Mouse (Mus musculus) urinary bladder, postnatal 36 days (tissue): ENCODE data around the gene Plk3.

Source experiments
- DNase-seq, 2 experiments: peaks; one replicate each; pipeline ENCODE4 v3.0.0; 2022; ENCODE audit warnings: low spot score in 2 of 2, mixed read lengths in 1 of 2

Plk3 gene

GRCm38 (mm10) chr4:117120052-117120444 lies 13.7 kb downstream of the Plk3 start:
- no peak for DNase-seq

DNA sequence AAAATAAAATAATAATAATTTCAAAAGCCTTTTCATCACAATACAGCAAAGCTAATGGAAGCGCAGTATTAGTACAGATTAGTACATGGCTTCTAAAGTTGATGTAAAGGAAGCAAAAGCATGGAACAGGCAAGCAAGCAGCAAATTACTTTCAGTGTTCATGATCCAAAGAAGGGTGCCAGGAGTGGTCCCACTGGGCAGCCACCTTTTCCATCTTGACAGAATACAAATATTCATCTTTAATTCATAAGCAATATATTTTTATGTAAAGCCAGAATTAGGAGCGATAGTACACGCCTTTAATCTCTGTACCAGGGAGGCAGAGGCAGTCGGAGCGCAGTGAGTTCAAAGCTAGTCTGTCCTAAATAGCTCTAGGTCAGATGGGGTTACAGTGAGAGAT lies 14.1 kb downstream of the Plk3 start:
- DNase-seq = no peak

- DNase-seq = no peak
These were observed 15.8 kb downstream of the Plk3 start for GRCm38 (mm10) chr4:117117931-117118330.

DNA sequence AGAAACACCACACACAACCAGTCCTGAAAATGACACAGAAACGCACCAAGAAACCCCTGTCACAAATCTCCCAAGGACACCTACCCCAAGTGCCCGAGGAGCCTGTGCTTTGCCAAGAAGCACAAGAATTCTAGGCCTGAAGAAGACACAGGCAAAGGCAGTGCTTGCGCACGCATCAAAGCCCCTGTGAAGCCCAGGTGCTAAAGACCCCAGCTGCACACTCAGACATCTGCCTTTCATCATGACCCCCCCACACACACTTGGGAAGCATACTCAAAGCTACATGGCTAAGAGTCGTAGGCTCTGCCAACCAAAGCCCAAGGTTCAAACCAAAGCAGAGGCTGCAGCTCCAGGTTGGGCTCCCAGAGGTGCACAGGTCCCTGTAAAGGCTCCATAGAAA lies 18.2 kb downstream of the Plk3 start:
- no peak for DNase-seq

DNA sequence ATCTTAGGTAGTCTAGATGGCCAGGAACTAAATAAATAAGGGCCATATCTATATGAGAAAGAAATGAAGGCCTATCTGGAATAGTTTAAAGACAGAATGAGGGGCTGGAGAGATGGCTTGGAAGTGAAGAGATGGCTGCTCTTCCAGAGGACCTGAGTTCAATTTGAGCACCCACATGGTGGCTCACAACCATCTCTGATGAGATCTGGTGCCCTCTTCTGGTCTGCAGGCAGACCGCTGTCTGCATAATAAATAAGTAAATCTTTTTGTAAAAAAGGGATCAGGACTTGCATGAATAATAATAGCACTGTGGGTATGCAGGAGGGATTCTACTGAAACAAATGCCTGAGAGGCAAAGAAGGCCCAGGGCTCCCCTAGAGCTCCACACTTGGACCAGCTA lies 20.5 kb downstream of the Plk3 start:
- DNase-seq = no peak

GRCm38 (mm10) chr4:117110985-117111384 lies 22.8 kb downstream of the Plk3 start:
- no peak for DNase-seq

GRCm38 (mm10) chr4:117110249-117110648 lies 23.5 kb downstream of the Plk3 start:
- no peak for DNase-seq

DNA sequence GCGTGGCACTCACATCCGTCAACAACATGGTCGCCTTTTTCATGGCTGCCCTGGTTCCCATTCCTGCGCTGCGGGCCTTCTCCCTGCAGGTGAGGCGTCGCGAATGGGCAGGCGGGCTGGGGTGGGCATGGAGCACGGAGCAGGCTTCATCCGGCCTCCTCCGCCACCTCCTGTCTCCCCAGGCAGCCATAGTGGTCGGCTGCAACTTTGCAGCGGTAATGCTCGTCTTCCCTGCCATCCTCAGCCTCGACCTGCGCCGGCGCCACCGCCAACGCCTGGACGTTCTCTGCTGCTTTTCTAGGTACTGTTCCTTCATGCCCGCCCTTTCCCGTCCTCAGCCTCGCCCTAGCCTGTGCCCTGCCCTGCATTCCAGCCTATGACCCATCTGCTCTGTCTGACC lies 24.4 kb downstream of the Plk3 start:
- no peak for DNase-seq

- DNase-seq = no peak
These were observed 25.3 kb downstream of the Plk3 start for GRCm38 (mm10) chr4:117108524-117108849.

DNA sequence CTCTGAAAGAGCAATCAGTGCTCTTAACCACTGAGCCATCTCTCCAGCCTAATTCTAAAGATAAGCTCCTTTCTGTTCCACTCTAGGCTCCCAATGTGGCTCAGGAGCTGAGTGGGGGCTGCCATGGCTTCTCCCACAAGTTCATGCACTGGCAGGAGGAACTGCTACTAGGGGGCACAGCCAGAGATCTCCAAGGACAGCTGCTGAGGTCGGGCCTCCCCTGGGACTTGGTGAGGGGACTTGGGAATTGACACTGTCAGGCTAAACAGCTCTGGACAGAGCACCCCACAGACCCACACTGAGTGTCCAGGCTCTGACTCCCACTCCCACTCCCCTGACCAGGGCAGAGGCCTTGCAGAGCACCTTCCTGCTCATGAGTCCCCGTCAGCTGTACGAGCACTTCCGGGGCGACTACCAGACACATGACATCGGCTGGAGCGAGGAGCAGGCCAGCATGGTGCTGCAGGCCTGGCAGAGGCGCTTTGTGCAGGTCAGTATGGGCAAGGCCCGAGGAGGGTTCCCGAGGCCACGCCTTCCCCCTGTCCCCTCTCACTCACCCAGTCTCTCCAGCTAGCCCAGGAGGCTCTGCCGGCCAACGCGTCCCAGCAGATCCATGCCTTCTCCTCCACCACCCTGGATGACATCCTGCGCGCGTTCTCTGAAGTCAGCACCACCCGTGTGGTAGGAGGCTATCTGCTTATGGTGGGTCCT lies 25.8 kb downstream of the Plk3 start:
- no peak for DNase-seq

DNA sequence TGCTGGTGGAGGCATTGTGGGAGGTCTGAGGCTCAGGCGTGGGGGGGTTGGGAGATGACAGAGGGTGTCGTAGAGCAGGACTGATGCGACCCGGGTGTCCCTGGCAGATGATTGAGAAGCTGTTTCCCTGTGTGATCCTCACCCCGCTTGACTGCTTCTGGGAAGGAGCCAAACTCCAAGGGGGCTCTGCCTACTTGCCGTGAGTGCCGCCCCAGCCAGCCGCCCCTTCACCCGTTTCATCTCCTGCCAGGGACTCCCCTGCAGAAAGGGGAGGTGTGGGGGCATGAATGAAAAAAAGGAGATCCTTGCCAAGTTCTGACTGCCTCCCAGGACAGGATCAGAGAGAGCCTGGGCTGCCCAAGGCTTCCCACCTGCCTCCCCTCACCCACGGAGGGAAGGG lies 28.6 kb downstream of the Plk3 start:
- DNase-seq = no peak

GRCm38 (mm10) chr4:117104672-117105071 lies 29.1 kb downstream of the Plk3 start:
- no peak for DNase-seq

DNA sequence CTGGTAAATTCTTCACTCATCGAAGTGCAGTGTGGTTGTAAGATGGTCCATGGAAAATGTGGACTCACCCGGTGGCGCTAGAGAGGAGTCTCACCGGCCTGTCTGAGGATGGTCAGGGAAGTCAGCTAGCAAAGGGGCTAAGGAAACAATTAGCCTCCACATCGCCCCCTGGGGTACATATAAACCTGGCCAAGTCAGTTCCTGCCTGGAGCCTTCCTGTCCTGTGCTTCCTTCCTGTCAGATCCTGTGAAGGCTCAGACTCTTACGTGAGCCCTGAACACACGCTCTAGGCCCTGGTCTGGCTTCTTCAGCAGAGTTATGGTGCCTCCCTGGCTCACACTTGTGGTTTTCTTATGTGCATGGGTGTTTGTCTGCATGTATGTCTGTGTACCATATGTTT lies 32.5 kb downstream of the Plk3 start:
- no peak for DNase-seq

GRCm38 (mm10) chr4:117100036-117100435 lies 33.7 kb downstream of the Plk3 start:
- no peak for DNase-seq

DNA sequence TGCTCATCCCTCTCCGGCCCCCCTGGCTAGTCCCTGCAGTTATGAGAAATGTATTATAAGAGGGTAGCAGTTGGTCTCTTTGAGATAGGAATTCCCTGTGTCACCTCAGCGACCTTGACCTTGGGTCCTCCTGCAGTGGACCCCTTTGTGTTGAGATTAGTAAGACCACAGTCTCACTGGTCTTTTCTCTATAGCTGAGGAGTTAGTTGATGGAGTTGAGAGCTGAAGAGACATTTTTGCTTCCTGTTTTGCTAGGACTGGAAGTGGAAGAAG lies 35.1 kb downstream of the Plk3 start:
- DNase-seq = no peak

GRCm38 (mm10) chr4:117097969-117098763 lies 35.6 kb downstream of the Plk3 start:
- no peak for DNase-seq

DNA sequence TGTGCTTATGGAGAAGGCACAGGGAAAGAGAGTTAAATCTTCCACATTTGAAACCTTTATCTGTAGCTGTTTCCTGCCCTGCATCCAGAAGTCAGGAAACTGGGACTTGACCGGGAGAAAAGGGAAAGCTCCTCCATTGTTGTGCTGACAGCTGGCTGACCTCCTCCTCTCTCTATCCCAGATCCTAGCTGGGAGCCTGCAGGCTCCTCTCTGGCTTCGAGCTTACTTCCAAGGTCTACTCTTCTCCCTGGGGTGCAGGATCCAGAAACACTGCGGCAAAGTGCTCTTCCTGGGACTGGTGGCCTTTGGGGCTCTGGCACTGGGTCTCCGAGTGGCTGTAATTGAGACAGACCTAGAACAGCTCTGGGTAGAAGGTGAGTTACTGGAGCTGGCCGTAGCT lies 37.1 kb downstream of the Plk3 start:
- DNase-seq = no peak

GRCm38 (mm10) chr4:117095551-117096452 lies 38.0 kb downstream of the Plk3 start, which contains the start of gene Ptch2:
TSS of gene Ptch2 (plus strand) at chr4:117096075.
- DNase-seq = peak; percentile 27 to 62

DNA sequence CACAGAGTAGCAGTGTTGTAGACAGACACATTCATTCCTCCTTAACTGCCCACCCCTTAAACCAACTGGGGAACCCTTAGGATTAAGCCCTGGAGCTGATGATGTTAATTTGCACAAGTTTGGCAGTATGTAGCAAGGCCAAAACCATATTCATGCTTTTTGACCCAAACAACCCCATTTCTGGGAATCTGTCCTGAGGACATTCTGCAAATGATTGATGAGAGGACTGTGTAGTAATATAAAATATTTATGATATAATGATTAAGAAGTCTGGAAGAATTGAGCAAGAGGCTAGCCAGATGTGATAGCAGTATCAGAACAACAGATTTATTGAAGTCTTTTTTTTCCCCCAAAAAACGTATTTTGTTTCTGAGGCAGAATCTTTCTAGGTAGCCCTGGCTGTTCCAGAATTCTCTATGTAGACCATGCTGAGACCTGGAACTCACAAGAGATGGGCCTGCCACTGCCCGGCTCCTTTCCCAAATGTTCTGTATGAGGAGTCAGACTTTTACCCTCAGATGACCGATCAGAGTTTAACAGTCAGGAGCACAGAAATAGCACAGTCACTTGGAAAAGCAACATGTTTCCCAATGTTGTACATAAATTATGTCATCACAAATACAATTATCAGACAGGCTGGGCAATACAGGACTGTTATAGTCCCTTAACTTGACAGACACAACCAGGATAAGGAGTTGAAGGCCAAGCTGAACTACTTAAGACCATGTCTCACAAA lies 39.0 kb downstream of the Plk3 start:
- no peak for DNase-seq

DNA sequence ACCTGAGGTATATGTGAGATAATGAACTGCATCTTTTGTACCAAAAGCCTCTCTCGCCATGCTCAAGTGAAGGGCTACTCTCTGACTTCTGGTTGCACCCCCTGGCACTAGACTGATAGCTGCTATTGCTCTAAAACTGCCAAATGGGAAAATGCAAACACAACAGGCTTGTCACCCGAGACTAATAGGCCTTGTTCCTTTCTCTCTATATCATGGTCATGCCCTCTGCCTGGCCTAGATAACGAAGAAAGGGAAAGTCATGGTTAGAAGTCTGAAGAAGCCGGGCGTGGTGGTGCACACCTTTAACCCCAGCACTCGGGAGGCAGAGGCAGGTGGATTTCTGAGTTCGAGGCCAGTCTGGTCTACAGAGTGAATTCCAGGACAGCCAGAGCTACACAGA lies 43.2 kb downstream of the Plk3 start:
- no peak for DNase-seq

DNA sequence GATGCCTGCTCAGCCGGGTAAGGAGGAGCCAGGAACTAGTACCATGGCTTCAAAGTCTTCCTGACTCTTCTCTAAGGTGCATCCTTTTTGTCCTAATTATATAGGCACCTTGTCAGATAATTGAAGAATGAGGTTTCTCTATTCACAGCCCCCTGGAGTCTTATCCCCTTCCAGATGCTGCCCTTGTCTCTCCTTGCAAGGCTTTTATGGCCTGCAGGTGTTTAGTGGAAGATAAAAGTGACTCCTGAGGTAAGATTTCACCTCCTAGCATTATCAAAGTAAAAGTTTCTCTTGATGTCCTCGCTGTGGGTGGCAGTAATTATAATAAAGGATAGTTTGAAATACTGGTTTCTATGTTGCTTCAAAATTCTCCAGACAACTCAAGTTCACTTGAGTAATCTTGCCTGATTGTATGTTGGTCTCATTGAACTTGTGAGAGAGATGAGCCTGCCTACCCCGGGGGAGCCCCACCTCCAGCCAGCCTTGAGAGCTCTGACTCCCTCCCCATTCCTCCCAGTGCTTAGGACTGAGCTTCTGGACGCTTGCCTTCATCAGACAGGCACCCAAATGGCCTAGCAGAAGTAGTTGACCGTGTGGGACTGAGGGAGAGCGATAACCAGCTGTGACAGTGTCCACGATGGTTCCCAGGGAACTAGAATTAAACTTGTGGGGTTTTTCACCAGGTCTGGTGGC lies 45.7 kb downstream of the Plk3 start:
- DNase-seq = no peak
